Mouse (Mus musculus) testis, adult 2 months (tissue): ENCODE data around the gene Rspo1. TPM values are rescaled to one million over a fixed set of nuclear protein-coding genes. Genes with fewer than 3 reads are reported as not detected.

ENCODE experiments used
- H3K27ac ChIP-seq: fragments of 200-500 bp; 2 replicates; pipeline ENCODE4 v1.5.1; 2012; ENCODE audit warnings: low read depth, low read length; ENCODE audit not compliant: control insufficient read depth, insufficient read depth
- H3K27me3 ChIP-seq: fragments of 200-500 bp; 2 replicates; pipeline ENCODE4 v1.6.1; 2012; ENCODE audit warnings: mild to moderate bottlenecking, low read length, moderate library complexity; ENCODE audit not compliant: control insufficient read depth, insufficient read depth
- H3K36me3 ChIP-seq: fragments of 200-500 bp; 2 replicates; pipeline ENCODE4 v1.6.1; 2012; ENCODE audit warnings: mild to moderate bottlenecking, low read length; ENCODE audit not compliant: control insufficient read depth, insufficient read depth
- H3K4me1 ChIP-seq: fragments of 200-500 bp; 2 replicates; pipeline ENCODE4 v1.6.1; 2012; ENCODE audit warnings: low read length; ENCODE audit not compliant: control insufficient read depth, insufficient read depth
- H3K4me3 ChIP-seq: fragments of 200-500 bp; 2 replicates; pipeline ENCODE4 v1.5.1; 2012; ENCODE audit warnings: low read depth, mild to moderate bottlenecking, low read length, moderate library complexity, mixed read lengths; ENCODE audit not compliant: control insufficient read depth
- CTCF ChIP-seq: fragments of 200-500 bp; IDR thresholded peaks from 2 replicates; pipeline ENCODE4 v1.5.1; 2012; ENCODE audit warnings: low read depth, mild to moderate bottlenecking, inconsistent platforms, low read length, moderate library complexity; ENCODE audit not compliant: control insufficient read depth, insufficient read depth, insufficient replicate concordance
- POLR2A ChIP-seq: fragments of 200-500 bp; IDR thresholded peaks from 2 replicates; pipeline ENCODE4 v1.6.1; 2012; ENCODE audit warnings: low read depth, mild to moderate bottlenecking, inconsistent platforms, low read length, moderate library complexity; ENCODE audit not compliant: control insufficient read depth
- polyA plus RNA-seq: library from polyadenylated mRNA; depleted of rRNA; stranded (reverse); fragments of >200 nt; gene quantifications from 2 replicates; pipeline ENCODE4 v1.2.3, GENCODE M21; 2012

Rspo1 gene
- polyA plus RNA-seq, 1 experiment: 1.7 TPM

- no peaks in the 10 kb centered on the region for H3K36me3 ChIP-seq
- no peak overlapping the region for H3K4me3 ChIP-seq
- H3K4me1 ChIP-seq: peaks cover 13% of the 10 kb centered on the region
- no peaks in the 10 kb centered on the region; the same call in none of the 2 replicates for H3K27me3 ChIP-seq
- no peak overlapping the region for H3K27ac ChIP-seq
- no peak for TF ChIP-seq CTCF
- no peak for TF ChIP-seq POLR2A
Measured at GRCm38 (mm10) chr4:124988382-124988781, 2.2 kb downstream of the Rspo1 start.

- TF ChIP-seq CTCF (no peak), POLR2A (no peak)
- H3K4me1 ChIP-seq: peaks cover 13% of the 10 kb centered on the region
- H3K27ac ChIP-seq: no peak overlapping the region
- H3K36me3 ChIP-seq: no peaks in the 10 kb centered on the region
- H3K4me3 ChIP-seq: no peak overlapping the region
- no peaks in the 10 kb centered on the region; the same call in none of the 2 replicates for H3K27me3 ChIP-seq
Measured at GRCm38 (mm10) chr4:124989787-124990253, 3.6 kb downstream of the Rspo1 start.

GRCm38 (mm10) chr4:124990325-124990724 is 4.1 kb downstream of the Rspo1 start:
- Histone ChIP-seq H3K27me3 (no peaks in the 10 kb centered on the region; the same call in none of the 2 replicates), H3K4me3 (no peak overlapping the region), H3K27ac (no peak overlapping the region), H3K4me1 (peaks cover 11% of the 10 kb centered on the region), H3K36me3 (no peaks in the 10 kb centered on the region)
- TF ChIP-seq POLR2A (no peak), CTCF (no peak)

GRCm38 (mm10) chr4:124997479-124998147 is 11.4 kb downstream of the Rspo1 start:
- Histone ChIP-seq H3K4me3 (no peak overlapping the region), H3K27me3 (no peaks in the 10 kb centered on the region), H3K36me3 (no peaks in the 10 kb centered on the region), H3K4me1 (peaks cover 2% of the 10 kb centered on the region; the same call in 1 of the 2 replicates), H3K27ac (no peak overlapping the region)
- TF ChIP-seq CTCF (no peak), POLR2A (no peak)

- Histone ChIP-seq H3K4me3 (no peak overlapping the region), H3K4me1 (peaks cover 2% of the 10 kb centered on the region; the same call in 1 of the 2 replicates), H3K27me3 (no peaks in the 10 kb centered on the region), H3K36me3 (no peaks in the 10 kb centered on the region), H3K27ac (no peak overlapping the region)
- TF ChIP-seq CTCF (no peak), POLR2A (no peak)
Measured at GRCm38 (mm10) chr4:124999548-124999947, 13.3 kb downstream of the Rspo1 start.

GRCm38 (mm10) chr4:125002978-125003377 is 16.7 kb downstream of the Rspo1 start:
- H3K4me3 ChIP-seq: no peak overlapping the region
- H3K36me3 ChIP-seq: no peaks in the 10 kb centered on the region
- no peaks in the 10 kb centered on the region for H3K27me3 ChIP-seq
- no peaks in the 10 kb centered on the region for H3K4me1 ChIP-seq
- TF ChIP-seq POLR2A: no peak
- no peak for TF ChIP-seq CTCF
- H3K27ac ChIP-seq: no peak overlapping the region

- H3K36me3 ChIP-seq: no peaks in the 10 kb centered on the region
- no peaks in the 10 kb centered on the region for H3K27me3 ChIP-seq
- H3K27ac ChIP-seq: no peak overlapping the region
- no peak for TF ChIP-seq CTCF
- no peak for TF ChIP-seq POLR2A
- no peak overlapping the region for H3K4me3 ChIP-seq
- H3K4me1 ChIP-seq: no peaks in the 10 kb centered on the region
Measured at GRCm38 (mm10) chr4:125004886-125005285, 18.7 kb downstream of the Rspo1 start.
